Mouse (Mus musculus) forebrain, embryonic 13.5 days (tissue): ENCODE measurements at regions not wholly inside any gene's neighbourhood (a gene's known extent, or its start where the extent isn't known, plus 50 kb on each side); places are given as distances from the start of the nearest gene placed in this dataset.

ENCODE experiments used
- ATAC-seq: fragments of 200-750 bp; cut with Nextera tagmentation; 2 replicates; pipeline ENCODE4 v1.8.0; 2017
- H3K27ac ChIP-seq: fragments of 300-500 bp; sonication (generic); 2 replicates; pipeline ENCODE4 v1.5.1; 2015; ENCODE audit warnings: inconsistent platforms, mild to moderate bottlenecking, moderate library complexity
- H3K27me3 ChIP-seq: fragments of 300-500 bp; sonication (generic); 2 replicates; pipeline ENCODE4 v1.6.1; 2015; ENCODE audit warnings: mild to moderate bottlenecking, inconsistent platforms
- H3K36me3 ChIP-seq: fragments of 300-500 bp; sonication (generic); 2 replicates; pipeline ENCODE4 v1.6.1; 2015; ENCODE audit warnings: mild to moderate bottlenecking, inconsistent platforms; ENCODE audit not compliant: poor library complexity, severe bottlenecking
- H3K4me1 ChIP-seq: fragments of 300-500 bp; sonication (generic); 2 replicates; pipeline ENCODE4 v1.6.1; 2015; ENCODE audit warnings: inconsistent platforms
- H3K4me2 ChIP-seq: fragments of 300-500 bp; sonication (generic); 2 replicates; pipeline ENCODE4 v1.6.1; 2015; ENCODE audit warnings: inconsistent platforms, mild to moderate bottlenecking, moderate library complexity
- H3K4me3 ChIP-seq: fragments of 300-500 bp; sonication (generic); 2 replicates; pipeline ENCODE4 v1.5.1; 2015; ENCODE audit warnings: mild to moderate bottlenecking, inconsistent platforms
- H3K9ac ChIP-seq: fragments of 300-500 bp; sonication (generic); 2 replicates; pipeline ENCODE4 v1.6.1; 2015; ENCODE audit warnings: mild to moderate bottlenecking, inconsistent platforms
- H3K9me3 ChIP-seq: fragments of 300-500 bp; sonication (generic); replicated peaks from 2 replicates; pipeline ENCODE4 v1.6.1; 2016; ENCODE audit warnings: inconsistent platforms
- WGBS: fragments of 180-500 bp; shearing (Covaris S2); methylation state at CpG from one replicate; pipeline ENCODE4 v1.1.7; 2015; 5-methylcytosine and 5-hydroxymethylcytosine counted together

- H3K4me2 ChIP-seq, result no peak overlapping the region
- 0 out of 2 replicates have a peak overlapping the region, but pooled peaks have one; percentile 14 for H3K27ac ChIP-seq
Observed at GRCm38 (mm10) chr5:116758687-116759086, 167.1 kb upstream of the Srrm4 start.

GRCm38 (mm10) chr5:116752941-116753340 is 161.3 kb upstream of the Srrm4 start:
- no peak overlapping the region for H3K4me2 ChIP-seq

More at GRCm38 (mm10) chr5:116758687-116759086, 167.1 kb upstream of the Srrm4 start:
- H3K9ac ChIP-seq, result no peak overlapping the region
- WGBS, result 53% methylated on average over 14 of the region's 14 CpGs
- no peak for ATAC-seq
- no peaks in the 10 kb centered on the region; the same call in 1 of the 2 replicates for H3K9me3 ChIP-seq
- H3K4me3 ChIP-seq, result no peak overlapping the region
- H3K36me3 ChIP-seq, result no peaks in the 10 kb centered on the region
- H3K4me1 ChIP-seq, result peaks cover 13% of the 10 kb centered on the region
- no peaks in the 10 kb centered on the region for H3K27me3 ChIP-seq

GRCm38 (mm10) chr5:116752096-116752495 is 160.5 kb upstream of the Srrm4 start:
- Histone ChIP-seq H3K36me3 (no peaks in the 10 kb centered on the region), H3K4me1 (no peaks in the 10 kb centered on the region), H3K4me2 (no peak overlapping the region), H3K9ac (no peak overlapping the region), H3K27me3 (no peaks in the 10 kb centered on the region), H3K27ac (no peak overlapping the region), H3K9me3 (no peaks in the 10 kb centered on the region), H3K4me3 (no peak overlapping the region)
- WGBS, result 60% methylated on average over 1 of the region's 1 CpGs
- ATAC-seq, result no peak

More at GRCm38 (mm10) chr5:116752941-116753340, 161.3 kb upstream of the Srrm4 start:
- WGBS, result 87% methylated on average over 2 of the region's 2 CpGs
- no peak overlapping the region for H3K9ac ChIP-seq
- no peak for ATAC-seq
- H3K27me3 ChIP-seq, result no peaks in the 10 kb centered on the region
- 0 out of 2 replicates have a peak, but pooled peaks cover 2% of the 10 kb centered on the region for H3K4me1 ChIP-seq
- no peak overlapping the region for H3K27ac ChIP-seq
- no peaks in the 10 kb centered on the region for H3K9me3 ChIP-seq
- no peak overlapping the region for H3K4me3 ChIP-seq
- H3K36me3 ChIP-seq, result no peaks in the 10 kb centered on the region

GRCm38 (mm10) chr5:116745776-116746175 is 154.2 kb upstream of the Srrm4 start:
- H3K27ac ChIP-seq, result no peak overlapping the region
- ATAC-seq, result no peak
- 91% methylated on average over 4 of the region's 4 CpGs for WGBS
- H3K4me3 ChIP-seq, result no peak overlapping the region
- H3K4me1 ChIP-seq, result 0 out of 2 replicates have a peak, but pooled peaks cover 8% of the 10 kb centered on the region
- no peaks in the 10 kb centered on the region for H3K36me3 ChIP-seq
- no peaks in the 10 kb centered on the region for H3K9me3 ChIP-seq
- no peak overlapping the region for H3K4me2 ChIP-seq
- H3K9ac ChIP-seq, result no peak overlapping the region
- no peaks in the 10 kb centered on the region for H3K27me3 ChIP-seq

- ATAC-seq, result no peak
- Histone ChIP-seq H3K27ac (no peak overlapping the region), H3K9me3 (no peaks in the 10 kb centered on the region), H3K27me3 (no peaks in the 10 kb centered on the region), H3K4me1 (0 out of 2 replicates have a peak, but pooled peaks cover 8% of the 10 kb centered on the region), H3K4me3 (no peak overlapping the region), H3K4me2 (no peak overlapping the region), H3K9ac (no peak overlapping the region), H3K36me3 (no peaks in the 10 kb centered on the region)
- 51% methylated on average over 10 of the region's 10 CpGs for WGBS
Observed at GRCm38 (mm10) chr5:116744389-116744788, 152.8 kb upstream of the Srrm4 start.

- no peak overlapping the region for H3K9ac ChIP-seq
- WGBS, result 88% methylated on average over 4 of the region's 4 CpGs
- no peak for ATAC-seq
- H3K4me2 ChIP-seq, result no peak overlapping the region
- H3K36me3 ChIP-seq, result no peaks in the 10 kb centered on the region
- peaks cover 4% of the 10 kb centered on the region for H3K9me3 ChIP-seq
- no peak overlapping the region for H3K4me3 ChIP-seq
- H3K27me3 ChIP-seq, result no peaks in the 10 kb centered on the region
- H3K27ac ChIP-seq, result no peak overlapping the region
- no peaks in the 10 kb centered on the region for H3K4me1 ChIP-seq
Observed at GRCm38 (mm10) chr5:116735622-116736021, 144.0 kb upstream of the Srrm4 start.

GRCm38 (mm10) chr5:116731509-116731908 is 139.9 kb upstream of the Srrm4 start:
- H3K36me3 ChIP-seq, result no peaks in the 10 kb centered on the region
- H3K4me1 ChIP-seq, result no peaks in the 10 kb centered on the region
- H3K9ac ChIP-seq, result no peak overlapping the region
- 92% methylated on average over 3 of the region's 3 CpGs for WGBS
- H3K27me3 ChIP-seq, result no peaks in the 10 kb centered on the region
- peaks cover 4% of the 10 kb centered on the region for H3K9me3 ChIP-seq
- no peak for ATAC-seq
- no peak overlapping the region for H3K4me3 ChIP-seq
- H3K4me2 ChIP-seq, result no peak overlapping the region
- no peak overlapping the region for H3K27ac ChIP-seq

GRCm38 (mm10) chr5:116719200-116719599 is 127.6 kb upstream of the Srrm4 start:
- H3K4me2 ChIP-seq, result no peak overlapping the region
- H3K27me3 ChIP-seq, result no peaks in the 10 kb centered on the region
- H3K27ac ChIP-seq, result no peak overlapping the region
- no peak overlapping the region for H3K9ac ChIP-seq
- no peaks in the 10 kb centered on the region for H3K9me3 ChIP-seq
- H3K4me1 ChIP-seq, result no peaks in the 10 kb centered on the region
- 86% methylated on average over 1 of the region's 1 CpGs for WGBS
- H3K36me3 ChIP-seq, result no peaks in the 10 kb centered on the region
- H3K4me3 ChIP-seq, result no peak overlapping the region
- ATAC-seq, result no peak

- no peak overlapping the region for H3K4me3 ChIP-seq
- H3K9me3 ChIP-seq, result no peaks in the 10 kb centered on the region
- no peak for ATAC-seq
- H3K27me3 ChIP-seq, result no peaks in the 10 kb centered on the region
- no peak overlapping the region for H3K9ac ChIP-seq
- H3K4me1 ChIP-seq, result no peaks in the 10 kb centered on the region
- H3K36me3 ChIP-seq, result no peaks in the 10 kb centered on the region
- no peak overlapping the region for H3K27ac ChIP-seq
- WGBS, result 34% methylated on average over 7 of the region's 7 CpGs
- H3K4me2 ChIP-seq, result no peak overlapping the region
Observed at GRCm38 (mm10) chr5:116714256-116714655, 122.6 kb upstream of the Srrm4 start.

GRCm38 (mm10) chr5:116712056-116712455 is 120.4 kb upstream of the Srrm4 start:
- WGBS, result 77% methylated on average over 3 of the region's 3 CpGs
- no peak for ATAC-seq

GRCm38 (mm10) chr5:116708505-116708904 is 116.9 kb upstream of the Srrm4 start:
- 0 out of 2 replicates have a peak, but pooled peaks have one; percentile 57 for ATAC-seq
- 31% methylated on average over 6 of the region's 6 CpGs for WGBS

More at GRCm38 (mm10) chr5:116712056-116712455, 120.4 kb upstream of the Srrm4 start:
- H3K27me3 ChIP-seq, result no peaks in the 10 kb centered on the region
- no peak overlapping the region for H3K9ac ChIP-seq
- no peaks in the 10 kb centered on the region for H3K9me3 ChIP-seq
- no peaks in the 10 kb centered on the region for H3K36me3 ChIP-seq
- H3K4me1 ChIP-seq, result no peaks in the 10 kb centered on the region
- no peak overlapping the region for H3K4me2 ChIP-seq
- no peak overlapping the region for H3K4me3 ChIP-seq
- H3K27ac ChIP-seq, result no peak overlapping the region

GRCm38 (mm10) chr5:116662466-116662865 is 70.8 kb upstream of the Srrm4 start:
- H3K4me1 ChIP-seq, result peaks cover 13% of the 10 kb centered on the region
- H3K36me3 ChIP-seq, result no peaks in the 10 kb centered on the region
- ATAC-seq, result no peak
- 63% methylated on average over 5 of the region's 5 CpGs for WGBS
- no peaks in the 10 kb centered on the region for H3K27me3 ChIP-seq
- no peaks in the 10 kb centered on the region; the same call in 1 of the 2 replicates for H3K9me3 ChIP-seq
- H3K4me2 ChIP-seq, result no peak overlapping the region
- H3K27ac ChIP-seq, result peak overlapping the region; percentile 16; the same call in 1 of the 2 replicates
- no peak overlapping the region for H3K9ac ChIP-seq
- H3K4me3 ChIP-seq, result no peak overlapping the region

More at GRCm38 (mm10) chr5:116708505-116708904, 116.9 kb upstream of the Srrm4 start:
- H3K36me3 ChIP-seq, result no peaks in the 10 kb centered on the region
- H3K9me3 ChIP-seq, result no peaks in the 10 kb centered on the region
- H3K27ac ChIP-seq, result no peak overlapping the region
- no peak overlapping the region for H3K4me2 ChIP-seq
- no peak overlapping the region for H3K4me3 ChIP-seq
- H3K9ac ChIP-seq, result no peak overlapping the region
- H3K27me3 ChIP-seq, result no peaks in the 10 kb centered on the region
- H3K4me1 ChIP-seq, result no peaks in the 10 kb centered on the region

GRCm38 (mm10) chr5:116661851-116662250 is 70.2 kb upstream of the Srrm4 start:
- 22% methylated on average over 2 of the region's 2 CpGs for WGBS

More at GRCm38 (mm10) chr5:116661851-116662250, 70.2 kb upstream of the Srrm4 start:
- no peak for ATAC-seq
- H3K4me2 ChIP-seq, result no peak overlapping the region
- H3K27ac ChIP-seq, result peak overlapping the region; percentile 16; the same call in 1 of the 2 replicates
- H3K9ac ChIP-seq, result no peak overlapping the region
- H3K27me3 ChIP-seq, result no peaks in the 10 kb centered on the region
- H3K4me1 ChIP-seq, result peaks cover 13% of the 10 kb centered on the region
- H3K9me3 ChIP-seq, result no peaks in the 10 kb centered on the region; the same call in 1 of the 2 replicates
- H3K4me3 ChIP-seq, result no peak overlapping the region
- no peaks in the 10 kb centered on the region for H3K36me3 ChIP-seq
